Mouse (Mus musculus): ENCODE results near the gene Olfr507.
"Not testable (repeated sequence)": the region's sequence is repeated elsewhere in the genome, so short reads cannot be mapped to it uniquely, and the experiment has no call there.

The Olfr507 gene

GRCm38 (mm10) chr7:108621514-108621913, at the start of gene Olfr507:
TSS of gene Olfr507 (plus strand) at chr7:108621814.
- DNase-seq = no peak

- DNase-seq = no peak
Observed at GRCm38 (mm10) chr7:108589797-108590196, 31.8 kb upstream of the Olfr507 start.

- DNase-seq = not testable (repeated sequence)
Observed at GRCm38 (mm10) chr7:108601916-108602315, 19.7 kb upstream of the Olfr507 start.

GRCm38 (mm10) chr7:108610487-108610886, 11.1 kb upstream of the Olfr507 start, which contains the start of gene Olfr506:
TSS of gene Olfr506 (plus strand) at chr7:108610787.
- no peak for DNase-seq

- no peak for DNase-seq
Observed at GRCm38 (mm10) chr7:108614110-108614509, 7.5 kb upstream of the Olfr507 start.

GRCm38 (mm10) chr7:108616781-108617180, 4.8 kb upstream of the Olfr507 start:
- not testable (repeated sequence) for DNase-seq

- no peak for DNase-seq
Observed at GRCm38 (mm10) chr7:108629694-108630093, 8.1 kb downstream of the Olfr507 start, which contains the start of gene Olfr508. TSS of gene Olfr508 (plus strand) at chr7:108629994.

GRCm38 (mm10) chr7:108651806-108652205, 30.2 kb downstream of the Olfr507 start, which contains the start of gene Olfr509:
TSS of gene Olfr509 (minus strand) at chr7:108651906.
- no peak for DNase-seq

GRCm38 (mm10) chr7:108662419-108662818, 40.8 kb downstream of the Olfr507 start:
- DNase-seq = no peak

- DNase-seq = no peak
Observed at GRCm38 (mm10) chr7:108666118-108666517, 44.5 kb downstream of the Olfr507 start, which contains the start of gene Olfr510. TSS of gene Olfr510 (plus strand) at chr7:108666418.

- DNase-seq = no peak
Observed at GRCm38 (mm10) chr7:108671058-108671457, 49.4 kb downstream of the Olfr507 start.
